Mouse (Mus musculus): Measurements from ENCODE around the gene Tmem170. TPM values are rescaled to one million over a fixed set of nuclear protein-coding genes. Genes with fewer than 3 reads are reported as not detected.

The Tmem170 gene
- total RNA-seq, 2 experiments from 2014 or later = 5.6 to 6.6 TPM

GRCm38 (mm10) chr8:111820018-111820417, 56.5 kb downstream of the Tmem170 start:
- DNase-seq (ENCODE audit: low spot score in 2 of 2) = no peak

DNA sequence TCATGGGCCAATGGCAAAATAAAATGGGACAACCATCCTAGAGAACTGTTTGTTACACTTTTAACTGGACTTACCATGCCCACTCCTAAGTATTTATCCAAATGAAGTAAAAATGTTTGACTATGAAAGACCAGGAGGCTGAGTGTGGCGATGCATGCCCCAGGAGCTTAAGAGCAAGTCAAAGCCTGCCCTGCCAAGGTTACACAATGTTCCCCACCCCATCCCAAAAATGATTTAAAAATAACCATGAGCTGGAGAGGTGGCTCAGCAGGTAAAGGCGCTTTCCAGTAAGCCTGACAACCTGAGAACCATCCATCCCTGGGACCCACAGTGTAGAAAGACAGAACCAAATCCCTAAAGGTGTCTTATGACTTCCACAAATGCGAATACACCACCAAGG, 58.0 kb downstream of the Tmem170 start:
- DNase-seq (ENCODE audit: low spot score in 2 of 2) = no peak

DNA sequence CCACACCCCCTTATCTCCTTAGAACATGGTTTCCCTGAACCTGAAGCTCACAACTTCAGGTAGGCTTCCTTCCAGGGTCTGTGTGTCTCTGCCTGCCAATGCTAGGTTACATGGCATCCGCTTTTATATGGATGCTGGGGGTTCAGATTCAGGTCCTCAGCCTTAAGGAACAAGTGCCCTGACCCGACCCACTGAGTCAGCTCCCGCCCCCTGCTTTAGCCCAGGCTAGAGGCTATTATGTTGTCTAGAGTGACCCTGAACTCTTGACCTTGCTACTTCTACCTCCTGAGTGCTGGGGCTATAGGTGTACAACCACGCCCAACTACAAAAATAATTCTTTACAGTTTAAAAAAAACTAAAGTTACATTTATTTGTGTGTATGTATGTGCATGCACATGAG, 61.5 kb downstream of the Tmem170 start:
- DNase-seq (ENCODE audit: low spot score in 2 of 2) = no peak

DNA sequence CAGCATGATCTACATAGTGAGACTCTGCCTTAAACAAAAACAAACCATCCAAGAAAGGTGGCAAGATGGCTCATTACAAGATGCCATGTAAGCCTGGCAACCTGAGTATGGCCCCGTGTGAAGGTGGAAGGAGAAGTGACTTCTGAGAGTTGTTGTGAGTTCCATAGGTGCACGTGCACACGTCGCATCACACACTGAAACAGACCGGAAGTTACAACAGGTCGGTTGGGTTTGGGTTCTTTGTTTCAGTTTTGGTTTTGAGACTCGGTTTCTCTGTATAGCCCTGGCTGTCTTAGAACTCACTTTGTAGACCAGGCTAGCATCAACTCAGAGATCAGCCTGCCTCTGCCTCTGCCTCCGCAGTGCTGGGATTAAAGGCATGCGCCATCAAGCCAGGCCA, 62.7 kb downstream of the Tmem170 start:
- no peak for DNase-seq (ENCODE audit: low spot score in 2 of 2)

Other genes with a start within 250 kb of the Tmem170 start
- 100 to 1,000 TPM in 1 of 2 experiments, 10 to 100 TPM in 1; 65.1 to 101 TPM for gene Ldhd, start 246.4 kb downstream of the Tmem170 start, total RNA-seq (2021)
- gene Zfp1, start 233.3 kb downstream of the Tmem170 start, total RNA-seq (2021) = 1 to 10 TPM; 6.4 to 6.5 TPM
- gene Ctrb1, start 185.7 kb downstream of the Tmem170 start, total RNA-seq (2021) = not detected
- 100 to 1,000 TPM in 1 of 2 experiments, 10 to 100 TPM in 1; 83.9 to 120 TPM for gene Bcar1, start 132.9 kb downstream of the Tmem170 start, total RNA-seq (2021)
- 10 to 100 TPM; 68.2 to 77.9 TPM for gene Cfdp1, start 22.5 kb downstream of the Tmem170 start, total RNA-seq (2021)
- gene Chst5, start 33.7 kb upstream of the Tmem170 start, total RNA-seq (2021) = not detected
- 1 to 10 TPM; 5.3 to 5.7 TPM for gene Tmem231, start 57.1 kb upstream of the Tmem170 start, total RNA-seq (2021)
- gene Gabarapl2, start 64.0 kb upstream of the Tmem170 start, total RNA-seq (2021) = 100 to 1,000 TPM; 156 to 173 TPM
- 1 to 10 TPM; 3.1 to 3.4 TPM for gene Adat1, start 115.6 kb upstream of the Tmem170 start, total RNA-seq (2021)
- gene Kars, start 134.6 kb upstream of the Tmem170 start, total RNA-seq (2021) = 100 to 1,000 TPM in 1 of 2 experiments, 10 to 100 TPM in 1; 92.3 to 102 TPM
- 10 to 100 TPM; 19.7 to 23.2 TPM for gene Terf2ip, start 134.6 kb upstream of the Tmem170 start, total RNA-seq (2021)
- under 1 TPM in 1 of 2 experiments, not detected in 1; 0.46 TPM for gene Gm6793, start 138.3 kb upstream of the Tmem170 start, total RNA-seq (2021)